Mouse (Mus musculus): Measurements from ENCODE around the gene Ctbp1. TPM values are rescaled to one million over a fixed set of nuclear protein-coding genes. Genes with fewer than 3 reads are reported as not detected.

Gene Ctbp1
- polyA plus RNA-seq, 1 experiment from 2014 or later = 194 TPM

GRCm38 (mm10) chr5:33218746-33219449 is 55.9 kb downstream of the Ctbp1 start:
- H3K27ac ChIP-seq (ENCODE audit: low read length) = peak overlapping the region; percentile 84
- DNase-seq (ENCODE audit: low spot score) = peak; percentile 82
- no peak overlapping the region for H3K4me2 ChIP-seq (replicated peaks; ENCODE audit: low read depth, low read length)
- no peaks in the 10 kb centered on the region for H3K27me3 ChIP-seq (replicated peaks; ENCODE audit: insufficient read depth, low read length)
- peaks cover 9% of the 10 kb centered on the region; the same call in 1 of the 2 replicates for H3K4me1 ChIP-seq (ENCODE audit: insufficient read depth, low read depth, low read length)
- no peak overlapping the region for H3K9ac ChIP-seq (replicated peaks; ENCODE audit: low read depth)
- TF ChIP-seq EP300 (IDR thresholded peaks at IDR 0.05) (no peak), CTCF (IDR thresholded peaks at IDR 0.05) (peak; percentile 37; the same call in 1 of the 2 replicates)
- ATAC-seq = peak; percentile 46
- H3K36me3 ChIP-seq (ENCODE audit: insufficient read depth, low read length) = no peaks in the 10 kb centered on the region
- H3K4me3 ChIP-seq (ENCODE audit: low read depth, low read length) = no peak overlapping the region
- H3K9me3 ChIP-seq (ENCODE audit: low read length) = no peaks in the 10 kb centered on the region
- WGBS = 52% methylated on average over 20 of the region's 20 CpGs

DNA sequence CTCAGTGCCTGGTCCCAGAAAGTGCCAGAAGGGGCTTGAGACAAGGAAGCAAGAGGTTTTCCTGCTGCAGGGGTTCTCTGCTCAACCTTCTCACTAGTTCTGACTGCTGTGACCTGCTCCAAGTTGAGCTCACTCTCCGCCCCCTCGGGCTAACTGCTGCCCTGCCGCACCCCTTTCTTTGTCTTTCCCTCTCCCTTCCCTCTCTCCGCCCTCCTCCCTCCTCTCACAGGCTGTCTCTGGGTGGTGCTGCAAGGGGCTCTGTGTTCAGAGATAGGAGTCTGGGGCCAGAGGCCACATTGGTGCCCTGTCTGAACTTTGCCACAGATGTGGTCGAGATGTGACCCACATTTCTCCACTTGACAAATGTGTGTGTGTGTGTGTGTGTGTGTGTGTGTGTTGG is 56.7 kb downstream of the Ctbp1 start, which contains the start of gene Spon2:
Gene Spon2, minus strand, starts transcription at position 375 of the 400 bp plus-strand sequence.
- peaks cover 8% of the 10 kb centered on the region; the same call in 1 of the 2 replicates for H3K4me1 ChIP-seq (ENCODE audit: insufficient read depth, low read depth, low read length)
- no peaks in the 10 kb centered on the region for H3K27me3 ChIP-seq (replicated peaks; ENCODE audit: insufficient read depth, low read length)
- H3K4me2 ChIP-seq (replicated peaks; ENCODE audit: low read depth, low read length) = peak within 1 kb of the TSS; percentile 32
- no peak for TF ChIP-seq CTCF (IDR thresholded peaks at IDR 0.05)
- no peak for TF ChIP-seq EP300 (IDR thresholded peaks at IDR 0.05)
- ATAC-seq = peak; percentile 49
- H3K9me3 ChIP-seq (ENCODE audit: low read length) = no peaks in the 10 kb centered on the region
- H3K36me3 ChIP-seq (ENCODE audit: insufficient read depth, low read length) = no peaks in the 10 kb centered on the region
- peak within 1 kb of the TSS; percentile 84 for H3K27ac ChIP-seq (ENCODE audit: low read length)
- 28% methylated on average over 5 of the region's 5 CpGs for WGBS
- no peak within 1 kb of the TSS for H3K4me3 ChIP-seq (ENCODE audit: low read depth, low read length)
- peak; percentile 69 for DNase-seq (ENCODE audit: low spot score)
- 0 out of 2 replicates have a peak within 1 kb of the TSS, but pooled peaks have one; percentile 16 for H3K9ac ChIP-seq (replicated peaks; ENCODE audit: low read depth)

- no peaks in the 10 kb centered on the region for H3K27me3 ChIP-seq (replicated peaks; ENCODE audit: insufficient read depth, low read length)
- peaks cover 4% of the 10 kb centered on the region; the same call in 1 of the 2 replicates for H3K4me1 ChIP-seq (ENCODE audit: insufficient read depth, low read depth, low read length)
- 58% methylated on average over 3 of the region's 3 CpGs for WGBS
- no peak overlapping the region for H3K9ac ChIP-seq (replicated peaks; ENCODE audit: low read depth)
- TF ChIP-seq EP300 (IDR thresholded peaks at IDR 0.05) = no peak
- no peak for TF ChIP-seq CTCF (IDR thresholded peaks at IDR 0.05)
- H3K36me3 ChIP-seq (ENCODE audit: insufficient read depth, low read length) = no peaks in the 10 kb centered on the region
- DNase-seq (ENCODE audit: low spot score) = peak; percentile 41
- H3K27ac ChIP-seq (ENCODE audit: low read length) = peak overlapping the region; percentile 84
- H3K9me3 ChIP-seq (ENCODE audit: low read length) = no peaks in the 10 kb centered on the region
- peak overlapping the region; percentile 32 for H3K4me2 ChIP-seq (replicated peaks; ENCODE audit: low read depth, low read length)
- ATAC-seq = peak; percentile 49
- H3K4me3 ChIP-seq (ENCODE audit: low read depth, low read length) = no peak overlapping the region
Measured at GRCm38 (mm10) chr5:33217663-33218062, 57.1 kb downstream of the Ctbp1 start.

DNA sequence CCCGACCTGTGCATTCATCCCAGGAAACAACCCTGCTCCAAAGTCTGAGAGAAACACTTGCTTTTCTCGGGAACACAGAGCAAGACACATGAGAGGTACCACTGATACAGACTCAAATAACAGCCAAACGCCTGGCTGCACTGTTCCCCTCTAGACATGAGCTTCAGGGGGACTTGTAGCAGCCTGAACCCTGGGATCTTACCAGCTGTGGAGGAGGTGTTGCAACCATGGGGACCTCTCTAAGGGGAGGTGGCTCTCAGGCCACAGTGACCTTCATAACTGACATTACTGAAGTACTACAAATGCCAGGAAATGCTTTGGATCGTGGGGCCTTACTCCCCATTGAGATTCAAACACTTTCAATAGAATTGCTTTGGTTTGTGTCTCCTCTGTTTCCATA is 60.1 kb downstream of the Ctbp1 start:
- TF ChIP-seq EP300 (IDR thresholded peaks at IDR 0.05) (no peak), CTCF (IDR thresholded peaks at IDR 0.05) (no peak)
- Histone ChIP-seq H3K4me1 (ENCODE audit: insufficient read depth, low read depth, low read length) (peaks cover 4% of the 10 kb centered on the region; the same call in 1 of the 2 replicates), H3K9ac (replicated peaks; ENCODE audit: low read depth) (no peak overlapping the region), H3K27me3 (replicated peaks; ENCODE audit: insufficient read depth, low read length) (no peaks in the 10 kb centered on the region), H3K4me3 (ENCODE audit: low read depth, low read length) (no peak overlapping the region), H3K27ac (ENCODE audit: low read length) (peak overlapping the region; percentile 14; the same call in 1 of the 2 replicates), H3K4me2 (replicated peaks; ENCODE audit: low read depth, low read length) (no peak overlapping the region), H3K36me3 (ENCODE audit: insufficient read depth, low read length) (no peaks in the 10 kb centered on the region), H3K9me3 (ENCODE audit: low read length) (no peaks in the 10 kb centered on the region)
- ATAC-seq (no peak), DNase-seq (ENCODE audit: low spot score) (peak; percentile 26)
- WGBS = 50% methylated on average over 4 of the region's 4 CpGs

DNA sequence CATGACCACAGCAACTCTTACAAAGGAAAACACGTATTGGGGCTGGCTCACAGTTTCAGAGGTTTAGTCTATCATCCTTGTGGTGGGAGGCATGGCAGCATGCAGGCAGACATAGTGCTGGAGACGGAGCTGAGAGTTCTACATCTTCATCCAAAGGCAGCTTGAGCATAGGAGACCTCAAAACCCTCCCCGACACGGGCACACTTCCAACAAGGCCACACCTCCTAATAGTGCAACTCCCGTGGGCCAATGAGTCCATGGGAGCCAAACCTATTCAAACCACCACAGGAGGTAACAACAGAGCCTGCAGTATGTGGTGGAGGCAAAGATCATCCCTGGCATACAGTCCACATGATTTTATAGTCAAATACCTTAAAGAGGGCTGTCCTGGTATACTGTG is 63.5 kb downstream of the Ctbp1 start:
- DNase-seq (ENCODE audit: low spot score) (no peak), ATAC-seq (no peak)
- Histone ChIP-seq H3K27ac (ENCODE audit: low read length) (no peak overlapping the region), H3K9ac (replicated peaks; ENCODE audit: low read depth) (no peak overlapping the region), H3K4me2 (replicated peaks; ENCODE audit: low read depth, low read length) (no peak overlapping the region), H3K4me1 (ENCODE audit: insufficient read depth, low read depth, low read length) (no peaks in the 10 kb centered on the region), H3K27me3 (replicated peaks; ENCODE audit: insufficient read depth, low read length) (no peaks in the 10 kb centered on the region), H3K9me3 (ENCODE audit: low read length) (no peaks in the 10 kb centered on the region), H3K4me3 (ENCODE audit: low read depth, low read length) (no peak overlapping the region), H3K36me3 (ENCODE audit: insufficient read depth, low read length) (no peaks in the 10 kb centered on the region)
- 71% methylated on average over 5 of the region's 5 CpGs for WGBS
- TF ChIP-seq EP300 (IDR thresholded peaks at IDR 0.05) = no peak
- TF ChIP-seq CTCF (IDR thresholded peaks at IDR 0.05) = no peak

GRCm38 (mm10) chr5:33210515-33210914 is 64.3 kb downstream of the Ctbp1 start:
- Histone ChIP-seq H3K4me3 (ENCODE audit: low read depth, low read length) (no peak overlapping the region), H3K4me2 (replicated peaks; ENCODE audit: low read depth, low read length) (no peak overlapping the region), H3K9ac (replicated peaks; ENCODE audit: low read depth) (no peak overlapping the region), H3K4me1 (ENCODE audit: insufficient read depth, low read depth, low read length) (no peaks in the 10 kb centered on the region), H3K27me3 (replicated peaks; ENCODE audit: insufficient read depth, low read length) (no peaks in the 10 kb centered on the region), H3K27ac (ENCODE audit: low read length) (no peak overlapping the region), H3K36me3 (ENCODE audit: insufficient read depth, low read length) (no peaks in the 10 kb centered on the region), H3K9me3 (ENCODE audit: low read length) (no peaks in the 10 kb centered on the region)
- DNase-seq (ENCODE audit: low spot score) = no peak
- TF ChIP-seq CTCF (IDR thresholded peaks at IDR 0.05) (no peak), EP300 (IDR thresholded peaks at IDR 0.05) (no peak)
- ATAC-seq = no peak
- 86% methylated on average over 3 of the region's 3 CpGs for WGBS

Measured in lung, postnatal 0 days (tissue).